ENCODE assay signal across 9 mouse cellular contexts in the genomic region with DNA sequence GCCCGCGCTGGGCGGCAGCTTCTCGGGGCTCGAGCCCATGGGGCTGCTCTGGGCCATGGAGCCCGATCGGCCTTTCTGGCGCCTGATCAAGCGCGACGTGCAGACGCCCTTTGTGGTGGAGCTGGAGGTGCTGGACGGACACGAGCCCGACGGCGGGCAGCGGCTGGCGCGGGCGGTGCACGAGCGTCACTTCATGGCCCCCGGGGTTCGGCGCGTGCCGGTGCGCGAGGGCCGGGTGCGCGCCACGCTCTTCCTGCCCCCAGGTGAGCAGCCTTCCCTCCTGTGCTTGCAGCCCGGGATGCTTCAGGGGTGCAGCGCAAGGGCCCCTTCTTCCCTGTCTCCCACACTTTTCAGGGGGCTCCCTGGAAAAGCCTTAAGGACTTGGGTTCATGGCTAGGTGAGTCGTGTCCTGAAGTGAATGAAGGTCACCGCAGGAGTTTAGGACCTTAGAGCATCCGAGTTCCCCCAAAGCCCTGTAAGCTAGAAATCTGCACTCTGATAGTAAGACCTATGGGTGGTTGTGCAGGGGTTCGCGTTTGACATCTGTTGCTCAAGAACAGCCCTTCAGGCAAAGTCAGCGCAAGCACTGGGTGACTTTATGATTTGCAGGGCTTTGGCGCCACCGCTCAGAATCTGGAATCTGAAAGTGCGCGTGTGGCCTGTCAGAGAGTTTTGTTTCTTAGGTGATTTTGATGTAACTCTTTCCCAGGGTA. TPM values are rescaled to one million over a fixed set of nuclear protein-coding genes. Genes with fewer than 3 reads are reported as not detected.
A peak's percentile ranks its signal among the peaks of the same experiment; 100 is the strongest.
DNase-seq lines count a peak whose midpoint lies in the region; ATAC-seq and TF ChIP-seq lines count a peak whose summit lies in the region.
"Had no signal": no experiment of that assay in that cellular context is flagged by ENCODE, and none has a peak within 500 bp of the region (broad histone marks: within the 10 kb centered on the region; RNA-seq: fewer than 3 reads in every experiment).

No protein-coding gene starts in this region.

- 1% methylated on average over 40 of the region's 46 CpGs for WGBS in lung, embryonic 15.5 days
- WGBS in lung, adult 2 months, result 3% methylated on average over 39 of the region's 46 CpGs
- WGBS in embryonic facial prominence, embryonic 13.5 days, result 2% methylated on average over 35 of the region's 46 CpGs
- WGBS in hindbrain, embryonic 16.5 days, result 3% methylated on average over 33 of the region's 46 CpGs
- WGBS in liver, embryonic 12.5 days (ENCODE audit: insufficient replicate concordance), result 4% methylated on average over 38 of the region's 46 CpGs

- no peak for TF ChIP-seq POLR2A in lung, adult 2 months (IDR thresholded peaks at IDR 0.05; ENCODE audit: borderline replicate concordance, extremely low read depth, low read depth, low read length)

- H3K36me3 ChIP-seq in lung, embryonic 15.5 days, result no peaks in the 10 kb centered on the region
- H3K36me3 ChIP-seq in embryonic facial prominence, embryonic 13.5 days, result no peaks in the 10 kb centered on the region
- H3K36me3 ChIP-seq in hindbrain, embryonic 16.5 days (ENCODE audit: control insufficient read depth, insufficient read depth, low read length), result no peaks in the 10 kb centered on the region
- H3K36me3 ChIP-seq in liver, embryonic 12.5 days, result no peaks in the 10 kb centered on the region

- peak overlapping the region; percentile 45 for H3K4me3 ChIP-seq in lung, embryonic 15.5 days
- no peak overlapping the region for H3K4me3 ChIP-seq in lung, adult 2 months (replicated peaks; ENCODE audit: extremely low read depth, low read depth, low read length)
- peak overlapping the region; percentile 47 for H3K4me3 ChIP-seq in embryonic facial prominence, embryonic 13.5 days
- H3K4me3 ChIP-seq in hindbrain, embryonic 16.5 days (ENCODE audit: low read length), result peak overlapping the region; percentile 46
- H3K4me3 ChIP-seq in liver, embryonic 12.5 days, result peak overlapping the region; percentile 45

- no peak for ATAC-seq in lung, embryonic 15.5 days (ENCODE audit: borderline replicate concordance, extremely low read depth, low FRiP score, low TSS enrichment)
- no peak for ATAC-seq in embryonic facial prominence, embryonic 13.5 days (ENCODE audit: insufficient number of reproducible peaks, insufficient read depth, low FRiP score, low TSS enrichment, low read depth)
- ATAC-seq in hindbrain, embryonic 16.5 days, result no peak
- ATAC-seq in liver, embryonic 12.5 days, result no peak
- ATAC-seq in erythroid progenitor cell, adult 5-6 weeks (replicated peaks; ENCODE audit: low FRiP score, poor library complexity, severe bottlenecking), result no peak

- no peak for DNase-seq in lung, adult 2 months
- DNase-seq in retina, postnatal 1 day, result peak; percentile 52
- DNase-seq in layer of hippocampus, postnatal 36 days, result no peak

- peaks cover 7% of the 10 kb centered on the region for H3K4me1 ChIP-seq in lung, embryonic 15.5 days
- H3K4me1 ChIP-seq in lung, adult 2 months (ENCODE audit: control insufficient read depth, insufficient read depth, low read length), result no peaks in the 10 kb centered on the region
- H3K4me1 ChIP-seq in embryonic facial prominence, embryonic 13.5 days, result 0 out of 2 replicates have a peak, but pooled peaks cover 6% of the 10 kb centered on the region
- H3K4me1 ChIP-seq in hindbrain, embryonic 16.5 days (ENCODE audit: control insufficient read depth, insufficient read depth, low read depth, low read length), result peaks cover 5% of the 10 kb centered on the region; the same call in 1 of the 2 replicates
- H3K4me1 ChIP-seq in liver, embryonic 12.5 days, result no peaks in the 10 kb centered on the region

- no peaks in the 10 kb centered on the region; the same call in 1 of the 2 replicates for H3K9me3 ChIP-seq in lung, embryonic 15.5 days
- no peaks in the 10 kb centered on the region for H3K9me3 ChIP-seq in embryonic facial prominence, embryonic 13.5 days
- H3K9me3 ChIP-seq in hindbrain, embryonic 16.5 days (ENCODE audit: control insufficient read depth, low read length), result no peaks in the 10 kb centered on the region; the same call in 1 of the 2 replicates
- no peaks in the 10 kb centered on the region for H3K9me3 ChIP-seq in liver, embryonic 12.5 days (replicated peaks)

- H3K27me3 ChIP-seq in lung, embryonic 15.5 days, result peaks cover 24% of the 10 kb centered on the region
- peaks cover 22% of the 10 kb centered on the region for H3K27me3 ChIP-seq in embryonic facial prominence, embryonic 13.5 days
- no peaks in the 10 kb centered on the region; the same call in 1 of the 2 replicates for H3K27me3 ChIP-seq in hindbrain, embryonic 16.5 days (replicated peaks; ENCODE audit: control insufficient read depth, insufficient read depth, low read length)
- peaks cover 41% of the 10 kb centered on the region for H3K27me3 ChIP-seq in liver, embryonic 12.5 days (replicated peaks)

- H3K27ac ChIP-seq in lung, embryonic 15.5 days, result no peak overlapping the region
- H3K27ac ChIP-seq in embryonic facial prominence, embryonic 13.5 days, result no peak overlapping the region
- no peak overlapping the region for H3K27ac ChIP-seq in hindbrain, embryonic 16.5 days (ENCODE audit: low read depth, low read length)
- H3K27ac ChIP-seq in liver, embryonic 12.5 days, result peak overlapping the region; percentile 20; the same call in 1 of the 2 replicates
- H3K27ac ChIP-seq: macrophage had no signal

- TF ChIP-seq CTCF in lung, adult 2 months (IDR thresholded peaks at IDR 0.05; ENCODE audit: insufficient read depth, low read length), result no peak

- peak overlapping the region; percentile 84 for H3K4me2 ChIP-seq in lung, embryonic 15.5 days
- H3K4me2 ChIP-seq in embryonic facial prominence, embryonic 13.5 days, result peak overlapping the region; percentile 76
- peak overlapping the region; percentile 81 for H3K4me2 ChIP-seq in hindbrain, embryonic 16.5 days (ENCODE audit: low read length)
- peak overlapping the region; percentile 63 for H3K4me2 ChIP-seq in liver, embryonic 12.5 days

- peak overlapping the region; percentile 25; the same call in 1 of the 2 replicates for H3K9ac ChIP-seq in lung, embryonic 15.5 days
- H3K9ac ChIP-seq in embryonic facial prominence, embryonic 13.5 days, result peak overlapping the region; percentile 62
- peak overlapping the region; percentile 52 for H3K9ac ChIP-seq in hindbrain, embryonic 16.5 days (ENCODE audit: low read depth, low read length)
- H3K9ac ChIP-seq in liver, embryonic 12.5 days, result peak overlapping the region; percentile 41

RNA-seq across cellular contexts. Expression of a gene that starts 1.9 kb away (rescaled TPM):
- 0.30 and 0.33 TPM in 2 replicates for polyA plus RNA-seq in lung, embryonic 15.5 days (2015; fragmentation: Nextera tagmentation; extraction: Ambion mirVana)
- not detected in 2 replicates for polyA plus RNA-seq in lung, adult 2 months (2012; rRNA removed)
- polyA plus RNA-seq in embryonic facial prominence, embryonic 13.5 days (2015; fragmentation: Nextera tagmentation; extraction: Ambion mirVana), result not detected in 2 replicates
- polyA plus RNA-seq in hindbrain, embryonic 16.5 days (2015; fragmentation: Nextera tagmentation; extraction: Ambion mirVana), result 1.1 and 1.4 TPM in 2 replicates
- polyA plus RNA-seq in liver, embryonic 12.5 days (2016; fragmentation: Nextera tagmentation; extraction: Ambion mirVana), result 2.9 and 3.6 TPM in 2 replicates
- total RNA-seq in erythroid progenitor cell, adult 5-6 weeks (2015; ENCODE audit: low replicate concordance), result not detected in 2 replicates
- not detected in 2 replicates for total RNA-seq in erythroid progenitor cell, adult 5-6 weeks (2017; ENCODE audit: low replicate concordance)
- 1 to 10 TPM; 2.1 TPM for total RNA-seq in layer of hippocampus, postnatal 36 days (2021)
- polyA plus RNA-seq: macrophage had no signal

RNA-seq across cellular contexts. Expression of a gene that starts 15.1 kb away (rescaled TPM):
- not detected in 2 replicates for polyA plus RNA-seq in lung, embryonic 15.5 days (2015; fragmentation: Nextera tagmentation; extraction: Ambion mirVana)
- not detected in 2 replicates for polyA plus RNA-seq in lung, adult 2 months (2012; rRNA removed)
- not detected in 2 replicates for polyA plus RNA-seq in embryonic facial prominence, embryonic 13.5 days (2015; fragmentation: Nextera tagmentation; extraction: Ambion mirVana)
- polyA plus RNA-seq in hindbrain, embryonic 16.5 days (2015; fragmentation: Nextera tagmentation; extraction: Ambion mirVana), result not detected in 2 replicates
- polyA plus RNA-seq in liver, embryonic 12.5 days (2016; fragmentation: Nextera tagmentation; extraction: Ambion mirVana), result not detected in 2 replicates
- total RNA-seq in erythroid progenitor cell, adult 5-6 weeks (2015; ENCODE audit: low replicate concordance), result not detected in 2 replicates
- total RNA-seq in erythroid progenitor cell, adult 5-6 weeks (2017; ENCODE audit: low replicate concordance), result not detected in 2 replicates
- total RNA-seq in layer of hippocampus, postnatal 36 days (2021), result 1 to 10 TPM in 1 of 2 experiments, not detected in 1; 1.3 TPM
- polyA plus RNA-seq: macrophage had no signal

RNA-seq across cellular contexts. Expression of a gene that starts 15.3 kb away (rescaled TPM):
- polyA plus RNA-seq in lung, embryonic 15.5 days (2015; fragmentation: Nextera tagmentation; extraction: Ambion mirVana), result not detected in 2 replicates
- not detected in 2 replicates for polyA plus RNA-seq in lung, adult 2 months (2012; rRNA removed)
- 0.18 TPM in 1 of 2 replicates, not detected in the other for polyA plus RNA-seq in embryonic facial prominence, embryonic 13.5 days (2015; fragmentation: Nextera tagmentation; extraction: Ambion mirVana)
- 0.63 and 0.66 TPM in 2 replicates for polyA plus RNA-seq in hindbrain, embryonic 16.5 days (2015; fragmentation: Nextera tagmentation; extraction: Ambion mirVana)
- not detected in 2 replicates for polyA plus RNA-seq in liver, embryonic 12.5 days (2016; fragmentation: Nextera tagmentation; extraction: Ambion mirVana)
- total RNA-seq in erythroid progenitor cell, adult 5-6 weeks (2015; ENCODE audit: low replicate concordance), result not detected in 2 replicates
- total RNA-seq in erythroid progenitor cell, adult 5-6 weeks (2017; ENCODE audit: low replicate concordance), result not detected in 2 replicates
- 1 to 10 TPM; 7.9 to 9.1 TPM for total RNA-seq in layer of hippocampus, postnatal 36 days (2021)
- polyA plus RNA-seq: macrophage had no signal

RNA-seq across cellular contexts. Expression of a gene that starts 15.7 kb away (rescaled TPM):
- 0.44 and 0.50 TPM in 2 replicates for polyA plus RNA-seq in lung, embryonic 15.5 days (2015; fragmentation: Nextera tagmentation; extraction: Ambion mirVana)
- polyA plus RNA-seq in lung, adult 2 months (2012; rRNA removed), result 0.40 TPM in 2 replicates
- polyA plus RNA-seq in embryonic facial prominence, embryonic 13.5 days (2015; fragmentation: Nextera tagmentation; extraction: Ambion mirVana), result 0.22 and 0.81 TPM in 2 replicates
- polyA plus RNA-seq in hindbrain, embryonic 16.5 days (2015; fragmentation: Nextera tagmentation; extraction: Ambion mirVana), result 0.54 and 0.68 TPM in 2 replicates
- polyA plus RNA-seq in liver, embryonic 12.5 days (2016; fragmentation: Nextera tagmentation; extraction: Ambion mirVana), result 6.4 and 6.6 TPM in 2 replicates
- not detected in 2 replicates for total RNA-seq in erythroid progenitor cell, adult 5-6 weeks (2015; ENCODE audit: low replicate concordance)
- total RNA-seq in erythroid progenitor cell, adult 5-6 weeks (2017; ENCODE audit: low replicate concordance), result not detected in 2 replicates
- 1 to 10 TPM; 1.8 to 2.4 TPM for total RNA-seq in layer of hippocampus, postnatal 36 days (2021)

RNA-seq across cellular contexts. Expression of a gene that starts 44.5 kb away (rescaled TPM):
- polyA plus RNA-seq in lung, embryonic 15.5 days (2015; fragmentation: Nextera tagmentation; extraction: Ambion mirVana), result 85.5 and 92.8 TPM in 2 replicates
- polyA plus RNA-seq in lung, adult 2 months (2012; rRNA removed), result 28.8 and 29.2 TPM in 2 replicates
- 44.9 and 45.4 TPM in 2 replicates for polyA plus RNA-seq in embryonic facial prominence, embryonic 13.5 days (2015; fragmentation: Nextera tagmentation; extraction: Ambion mirVana)
- polyA plus RNA-seq in hindbrain, embryonic 16.5 days (2015; fragmentation: Nextera tagmentation; extraction: Ambion mirVana), result 98.1 and 112 TPM in 2 replicates
- polyA plus RNA-seq in liver, embryonic 12.5 days (2016; fragmentation: Nextera tagmentation; extraction: Ambion mirVana), result 26.6 and 31.3 TPM in 2 replicates
- 2.2 TPM in 1 of 2 replicates, not detected in the other for total RNA-seq in erythroid progenitor cell, adult 5-6 weeks (2015; ENCODE audit: low replicate concordance)
- total RNA-seq in erythroid progenitor cell, adult 5-6 weeks (2017; ENCODE audit: low replicate concordance), result 13.4 TPM in 1 of 2 replicates, not detected in the other
- total RNA-seq in layer of hippocampus, postnatal 36 days (2021), result 10 to 100 TPM; 23.1 to 25.4 TPM
